Mouse (Mus musculus) liver, postnatal 0 days (tissue): ENCODE results near the gene Trem2. TPM values are rescaled to one million over a fixed set of nuclear protein-coding genes. Genes with fewer than 3 reads are reported as not detected.

Source experiments
- ATAC-seq: fragments of 200-750 bp; cut with Nextera tagmentation; 2 replicates; pipeline ENCODE4 v1.8.0; 2017; ENCODE audit warnings: mild to moderate bottlenecking, moderate library complexity
- DNase-seq: peaks from one replicate; pipeline ENCODE4 v3.0.0-alpha.2; 2016
- H3K27ac ChIP-seq: fragments of 300-500 bp; sonication (generic); 2 replicates; pipeline ENCODE4 v1.5.1; 2014; ENCODE audit warnings: antibody characterized with exemption, moderate library complexity, mild to moderate bottlenecking, low read depth
- H3K27me3 ChIP-seq: fragments of 300-500 bp; sonication (generic); 2 replicates; pipeline ENCODE4 v1.6.1; 2014; ENCODE audit warnings: low read length, control low read depth, mixed read lengths; ENCODE audit not compliant: insufficient read depth
- H3K36me3 ChIP-seq: fragments of 300-500 bp; sonication (generic); replicated peaks from 2 replicates; pipeline ENCODE4 v1.6.1; 2014; ENCODE audit warnings: mild to moderate bottlenecking, control low read depth, low read length, moderate library complexity, mixed read lengths; ENCODE audit not compliant: insufficient read depth
- H3K4me1 ChIP-seq: fragments of 300-500 bp; sonication (generic); 2 replicates; pipeline ENCODE4 v1.6.1; 2014; ENCODE audit warnings: antibody characterized with exemption, mild to moderate bottlenecking, control low read depth; ENCODE audit not compliant: insufficient read depth
- H3K4me2 ChIP-seq: fragments of 300-500 bp; sonication (generic); 2 replicates; pipeline ENCODE4 v1.6.1; 2014; ENCODE audit warnings: low read depth, mild to moderate bottlenecking, low read length, moderate library complexity, mixed read lengths
- H3K4me3 ChIP-seq: fragments of 300-500 bp; sonication (generic); 2 replicates; pipeline ENCODE4 v1.5.1; 2014; ENCODE audit warnings: low read depth, low read length
- H3K9ac ChIP-seq: fragments of 300-500 bp; sonication (generic); replicated peaks from 2 replicates; pipeline ENCODE4 v1.6.1; 2014; ENCODE audit warnings: mild to moderate bottlenecking, moderate library complexity
- H3K9me3 ChIP-seq: fragments of 300-500 bp; sonication (generic); 2 replicates; pipeline ENCODE4 v1.6.1; 2016; ENCODE audit warnings: mild to moderate bottlenecking, control low read depth, low read length, mixed read lengths
- CTCF ChIP-seq: sonication (generic); IDR thresholded peaks from 2 replicates; pipeline ENCODE4 v1.5.1; 2016; ENCODE audit warnings: antibody characterized with exemption, low read depth
- EP300 ChIP-seq: IDR thresholded peaks from 2 replicates; pipeline ENCODE4 v1.6.1; 2016; ENCODE audit warnings: antibody characterized with exemption, low read depth, mild to moderate bottlenecking
- WGBS: fragments of 180-500 bp; shearing (Covaris S2); extraction: QIAGEN DNeasy Blood & Tissue Kit; methylation state at CpG from one replicate; pipeline ENCODE4 v1.1.7; 2014; ENCODE audit not compliant: insufficient replicate concordance; 5-methylcytosine and 5-hydroxymethylcytosine counted together
- polyA plus RNA-seq: library from polyadenylated mRNA; unstranded; fragments of >200 nt; fragmentation: Nextera tagmentation; extraction: Ambion mirVana; gene quantifications from 2 replicates; pipeline ENCODE4 v1.2.1, GENCODE M21; 2015

The Trem2 gene
- polyA plus RNA-seq, 1 experiment from 2014 or later: 5.6 TPM

GRCm38 (mm10) chr17:48402751-48403150 lies 56.5 kb downstream of the Trem2 start:
- no peak for DNase-seq
- H3K9ac ChIP-seq: no peak overlapping the region

More at GRCm38 (mm10) chr17:48402751-48403150, 56.5 kb downstream of the Trem2 start:
- ATAC-seq: no peak
- H3K36me3 ChIP-seq: peaks cover 33% of the 10 kb centered on the region
- no peak overlapping the region for H3K27ac ChIP-seq
- H3K4me3 ChIP-seq: no peak overlapping the region
- no peak overlapping the region for H3K4me2 ChIP-seq
- peaks cover 14% of the 10 kb centered on the region for H3K4me1 ChIP-seq
- 84% methylated on average over 3 of the region's 3 CpGs for WGBS
- H3K27me3 ChIP-seq: no peaks in the 10 kb centered on the region
- TF ChIP-seq EP300 (no peak), CTCF (no peak)
- no peaks in the 10 kb centered on the region for H3K9me3 ChIP-seq

Other genes starting within 250 kb of the Trem2 start
- gene 9830107B12Rik, start 200.1 kb upstream of the Trem2 start, polyA plus RNA-seq: 1.1 and 1.4 TPM in 2 replicates
- gene A530064D06Rik, start 179.1 kb upstream of the Trem2 start, polyA plus RNA-seq: 1.6 and 1.7 TPM in 2 replicates
- 1.6 and 2.1 TPM in 2 replicates for gene Trem1, start 113.6 kb upstream of the Trem2 start, polyA plus RNA-seq
- gene Trem3, start 98.6 kb upstream of the Trem2 start, polyA plus RNA-seq: 12.2 and 14.3 TPM in 2 replicates
- gene Treml4, start 82.1 kb upstream of the Trem2 start, polyA plus RNA-seq: 7.9 and 9.2 TPM in 2 replicates
- 2.0 and 2.7 TPM in 2 replicates for gene Treml2, start 46.9 kb upstream of the Trem2 start, polyA plus RNA-seq
- 4.7 and 5.1 TPM in 2 replicates for gene B430306N03Rik, start 30.3 kb upstream of the Trem2 start, polyA plus RNA-seq
- 17.3 and 18.8 TPM in 2 replicates for gene Treml1, start 13.5 kb downstream of the Trem2 start, polyA plus RNA-seq
- gene Nfya, start 63.5 kb downstream of the Trem2 start, polyA plus RNA-seq: 3.2 and 3.7 TPM in 2 replicates
- gene Oard1, start 63.6 kb downstream of the Trem2 start, polyA plus RNA-seq: 29.7 and 30.1 TPM in 2 replicates
- gene Apobec2, start 86.5 kb downstream of the Trem2 start, polyA plus RNA-seq: 0.25 and 3.6 TPM in 2 replicates
- 61.1 and 65.2 TPM in 2 replicates for gene Tspo2, start 105.1 kb downstream of the Trem2 start, polyA plus RNA-seq
- 0.68 and 0.92 TPM in 2 replicates for gene Unc5cl, start 108.5 kb downstream of the Trem2 start, polyA plus RNA-seq